Mouse (Mus musculus) spleen, adult 12 weeks (tissue): ENCODE data around the gene Spcs3.
"Not testable (repeated sequence)": the region's sequence is repeated elsewhere in the genome, so short reads cannot be mapped to it uniquely, and the experiment has no call there.

ENCODE experiments used
- DNase-seq: peaks from one replicate; pipeline ENCODE4 v3.0.0; 2022; ENCODE audit warnings: low spot score

Gene Spcs3

DNA sequence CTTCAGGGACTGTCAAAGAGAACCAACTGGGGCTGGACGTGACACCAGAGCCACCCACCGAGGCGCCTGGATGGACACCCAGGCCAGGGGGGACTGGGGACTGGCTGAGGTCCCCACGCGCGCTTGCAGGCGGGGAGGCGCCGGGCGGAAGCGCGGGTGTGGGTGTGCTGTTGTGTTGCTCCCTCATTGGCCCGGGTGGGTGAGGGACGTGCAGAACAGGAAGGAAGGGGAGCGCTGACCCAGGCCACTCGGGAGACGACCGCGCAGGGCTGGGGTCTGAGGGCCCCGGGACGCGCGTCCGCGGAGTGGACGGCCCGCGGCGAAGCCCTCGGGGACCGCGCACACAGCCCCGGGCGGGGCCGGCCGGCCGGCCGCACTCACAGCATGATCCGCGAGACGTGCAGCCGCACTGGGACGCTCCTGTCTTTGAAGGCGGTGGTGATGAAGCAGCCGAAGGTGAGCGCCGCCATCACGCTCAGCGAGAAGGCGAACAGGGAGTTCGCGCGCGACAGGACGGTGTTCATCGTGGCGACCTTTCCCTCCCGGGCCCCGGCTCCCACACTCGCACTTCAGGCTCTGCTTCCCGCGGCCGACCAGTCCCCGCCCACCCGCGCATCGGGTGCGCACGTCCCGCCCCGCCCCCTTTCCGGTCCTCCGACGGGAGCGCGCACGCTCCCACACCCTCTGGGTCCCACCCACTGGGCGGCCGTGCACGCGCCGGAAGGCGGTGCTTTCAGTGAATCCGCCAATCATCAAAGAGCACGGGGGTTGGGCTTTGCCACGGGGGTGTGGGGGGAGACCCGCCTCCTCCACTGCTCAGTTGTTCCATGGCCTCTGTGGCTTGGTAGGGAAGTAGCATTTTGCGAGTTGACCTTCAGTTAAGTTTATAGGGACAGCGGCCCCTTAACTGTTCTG is at the start of gene Spcs3, which contains the start of gene Asb5:
Gene Spcs3 (minus strand): TSS at position 617 of the 915 bp plus-strand sequence.
Gene Asb5 (plus strand): TSS at position 199 of the 915 bp plus-strand sequence.
- DNase-seq = peak; percentile 91

- no peak for DNase-seq
These were observed 41.1 kb upstream of the Spcs3 start for GRCm38 (mm10) chr8:54570618-54571609.

DNA sequence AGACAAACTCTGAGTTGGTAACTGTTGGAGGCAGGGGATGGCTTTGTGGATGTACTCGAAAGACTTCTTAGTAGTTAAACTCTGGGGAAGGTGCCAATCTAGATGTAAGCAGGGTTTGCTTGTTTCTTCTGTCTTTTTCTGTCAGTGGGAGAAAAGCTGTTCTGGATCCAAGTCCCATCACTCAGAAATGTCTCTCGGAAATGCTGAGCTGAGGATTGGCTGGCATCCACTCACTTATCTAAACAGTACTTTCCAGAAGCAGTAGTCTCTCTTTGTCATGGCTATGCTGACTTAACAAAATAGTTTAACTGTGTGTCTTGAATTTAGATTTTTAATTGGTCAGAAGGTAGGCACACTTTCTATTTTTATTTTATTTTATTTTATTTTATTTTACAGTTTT is 37.4 kb upstream of the Spcs3 start:
- no peak for DNase-seq

GRCm38 (mm10) chr8:54565603-54566260 is 35.9 kb upstream of the Spcs3 start:
- DNase-seq = no peak

DNA sequence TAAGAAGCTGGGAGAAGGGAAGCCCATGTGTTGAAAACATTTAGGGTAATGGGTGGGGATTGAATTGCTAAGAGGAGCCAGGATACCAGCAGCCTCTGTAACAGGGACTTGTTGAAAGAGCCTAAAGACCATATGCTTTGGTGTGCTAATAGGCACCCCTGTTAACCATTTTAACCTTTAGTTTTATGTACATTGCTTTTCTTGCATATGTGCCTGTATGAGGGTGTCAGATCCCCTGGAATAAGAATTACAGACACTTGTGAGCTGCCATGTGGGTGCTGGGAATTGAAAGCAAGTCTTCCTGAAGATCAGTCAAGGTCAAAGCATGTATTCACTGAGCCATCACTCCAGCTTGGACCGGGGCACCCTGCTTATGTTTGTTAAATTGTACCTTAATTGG is 35.4 kb upstream of the Spcs3 start:
- DNase-seq = no peak

GRCm38 (mm10) chr8:54562137-54562536 is 32.3 kb upstream of the Spcs3 start:
- DNase-seq = no peak

DNA sequence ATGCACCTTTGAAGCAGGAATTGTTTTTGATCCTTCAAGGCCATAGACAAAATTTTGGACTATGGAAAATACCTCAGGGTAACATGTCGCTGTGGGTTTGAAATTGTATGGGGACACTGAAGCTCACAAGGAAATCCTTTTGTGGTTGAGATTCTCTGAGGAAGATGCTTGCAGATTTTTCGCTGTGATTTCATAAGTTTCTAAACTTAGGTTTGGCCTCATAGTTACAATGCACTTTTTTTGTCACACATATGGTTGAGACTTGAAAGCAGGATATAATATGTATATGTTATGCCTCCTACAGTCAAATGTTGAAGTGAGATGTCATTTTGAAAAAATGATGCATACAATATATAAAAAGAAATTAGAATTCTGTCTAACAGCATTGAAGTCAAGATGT is 25.1 kb upstream of the Spcs3 start:
- DNase-seq = no peak

- no peak for DNase-seq
These were observed 20.3 kb upstream of the Spcs3 start for GRCm38 (mm10) chr8:54550026-54550574.

DNA sequence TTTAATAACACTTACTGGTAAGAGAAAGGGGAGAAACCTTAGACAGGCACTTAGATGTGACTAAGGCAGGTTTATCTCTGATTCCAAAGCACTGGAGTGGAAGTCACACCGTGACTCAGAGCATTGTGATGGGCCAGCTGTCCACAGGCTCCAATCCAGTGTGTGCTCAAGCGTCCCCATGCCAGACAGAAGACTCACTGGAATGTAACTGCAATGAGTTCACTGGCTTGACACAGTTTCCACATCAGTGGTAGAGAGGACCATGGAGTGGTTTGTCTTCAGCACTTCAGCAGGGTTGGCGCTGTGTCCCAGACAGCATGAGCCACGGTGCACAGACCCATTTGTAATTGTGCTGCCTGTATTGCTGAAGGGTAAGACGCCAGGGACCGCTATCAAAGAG is 18.6 kb upstream of the Spcs3 start:
- DNase-seq = no peak

DNA sequence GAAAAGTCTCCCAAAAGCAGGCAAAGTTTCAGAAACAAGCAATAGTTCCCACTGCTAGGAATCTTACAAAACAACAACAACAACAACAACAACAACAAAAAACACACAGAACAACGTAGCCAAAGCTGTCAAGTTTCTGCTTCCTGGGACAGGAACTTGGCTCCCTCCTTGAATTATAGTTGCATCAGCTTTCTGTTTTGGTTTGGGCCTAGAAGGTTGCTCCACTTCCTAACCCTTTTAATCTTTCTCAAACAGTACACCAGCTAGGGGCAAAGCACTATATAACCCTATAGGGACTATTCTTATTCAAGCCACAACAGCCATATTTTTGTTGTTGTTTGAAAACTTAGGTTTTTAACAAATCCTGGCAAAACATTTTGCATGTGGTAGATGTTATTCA is 11.5 kb upstream of the Spcs3 start:
- DNase-seq = no peak

DNA sequence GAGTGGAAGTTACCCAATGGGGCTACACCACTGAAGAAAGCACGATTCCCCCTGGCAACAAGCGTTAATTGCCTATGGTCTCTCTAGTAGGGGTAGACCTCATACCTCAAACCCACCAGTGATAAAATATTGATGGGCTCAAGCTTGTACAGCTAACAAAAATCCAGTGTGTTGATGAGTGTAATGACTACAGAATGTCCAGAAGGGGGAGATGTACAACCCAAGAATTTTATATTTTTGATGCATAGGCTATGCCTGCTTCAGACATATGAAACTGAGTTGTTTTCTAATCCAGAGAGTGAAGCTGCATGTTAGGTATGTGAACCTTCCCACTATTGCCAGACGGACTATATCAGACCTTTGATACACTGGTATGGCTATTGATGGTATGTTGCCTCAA is 7.5 kb upstream of the Spcs3 start:
- no peak for DNase-seq

- DNase-seq = no peak
These were observed 5.4 kb upstream of the Spcs3 start for GRCm38 (mm10) chr8:54535172-54535571.

GRCm38 (mm10) chr8:54528571-54528970 is 1.2 kb downstream of the Spcs3 start:
- DNase-seq = no peak

DNA sequence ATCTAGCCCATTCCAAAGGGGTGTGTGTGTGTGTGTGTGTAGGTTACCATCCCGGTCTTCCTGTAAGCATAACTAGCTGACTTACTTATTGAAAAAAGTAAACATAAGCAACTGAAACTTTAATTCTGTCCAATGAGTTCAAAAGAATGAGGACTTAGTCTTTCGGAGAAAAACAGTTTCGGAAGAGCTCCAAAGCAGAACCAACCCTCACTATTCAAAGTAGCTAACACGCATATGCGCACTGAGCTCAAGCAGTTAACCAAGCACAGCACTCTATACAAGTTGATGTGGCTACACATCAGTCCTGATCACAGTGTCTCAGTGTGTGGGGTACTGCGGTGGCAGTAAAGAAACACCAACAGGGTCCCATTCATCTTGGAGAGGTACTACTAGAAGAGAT is 3.1 kb downstream of the Spcs3 start:
- DNase-seq = no peak

GRCm38 (mm10) chr8:54525606-54526005 is 4.2 kb downstream of the Spcs3 start:
- DNase-seq = no peak

DNA sequence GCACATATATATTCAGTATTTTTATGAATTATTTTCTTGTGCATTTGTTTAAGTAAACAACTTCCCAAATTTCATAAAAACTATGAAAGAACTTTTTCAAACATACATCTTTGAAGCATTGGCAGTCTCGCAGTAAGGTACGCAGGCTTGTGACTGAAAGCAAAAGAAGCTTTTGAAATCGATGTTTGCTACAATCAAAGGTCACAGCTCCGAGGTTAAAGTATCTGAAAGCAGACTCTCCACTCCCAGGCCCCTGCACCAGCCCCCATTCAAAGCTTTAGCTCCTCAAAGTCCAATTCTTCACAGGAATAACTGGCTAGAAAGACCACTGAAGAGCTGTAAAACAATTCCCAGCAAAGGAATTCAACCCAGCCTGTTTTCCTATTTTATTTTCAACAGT is 9.3 kb downstream of the Spcs3 start:
- no peak for DNase-seq

- no peak for DNase-seq
These were observed 10.9 kb downstream of the Spcs3 start for GRCm38 (mm10) chr8:54518756-54519460.

DNA sequence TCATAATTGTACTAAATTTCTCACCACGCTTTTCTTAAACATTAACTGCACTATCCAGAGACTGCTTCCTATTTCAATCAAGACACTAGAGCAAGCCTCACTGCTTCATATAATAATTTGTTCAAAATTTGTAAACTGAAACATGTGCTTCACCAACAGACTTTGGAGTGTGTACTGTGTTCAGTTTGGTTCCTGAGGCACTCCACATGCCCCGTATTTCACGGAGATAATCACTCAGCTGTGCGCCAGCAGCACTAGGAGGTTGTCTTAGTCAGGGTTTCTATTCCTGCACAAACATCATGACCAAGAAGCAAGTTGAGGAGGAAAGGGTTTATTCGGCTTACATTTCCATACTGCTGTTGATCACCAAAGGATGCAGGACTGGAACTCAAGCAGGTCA is 17.6 kb downstream of the Spcs3 start:
- DNase-seq = not testable (repeated sequence)

DNA sequence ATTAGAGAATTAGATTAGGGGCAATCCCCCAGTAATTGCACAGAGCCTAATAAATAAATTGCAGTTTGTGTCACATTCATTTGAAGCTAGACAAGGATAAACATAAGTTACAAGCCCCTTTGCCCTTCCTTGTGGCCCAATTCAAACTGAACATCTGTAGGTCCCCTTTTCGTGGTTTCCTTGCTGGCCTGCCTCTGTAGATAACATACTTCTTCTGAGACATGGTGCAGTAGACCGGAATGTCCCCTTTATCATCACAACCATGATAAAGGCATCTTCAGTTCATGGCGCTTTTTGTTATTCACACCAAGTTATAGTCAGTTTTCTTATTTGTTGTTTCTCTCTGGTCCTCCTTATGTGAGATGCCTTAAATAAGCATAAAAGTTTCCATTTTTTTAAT is 18.0 kb downstream of the Spcs3 start:
- DNase-seq = no peak

DNA sequence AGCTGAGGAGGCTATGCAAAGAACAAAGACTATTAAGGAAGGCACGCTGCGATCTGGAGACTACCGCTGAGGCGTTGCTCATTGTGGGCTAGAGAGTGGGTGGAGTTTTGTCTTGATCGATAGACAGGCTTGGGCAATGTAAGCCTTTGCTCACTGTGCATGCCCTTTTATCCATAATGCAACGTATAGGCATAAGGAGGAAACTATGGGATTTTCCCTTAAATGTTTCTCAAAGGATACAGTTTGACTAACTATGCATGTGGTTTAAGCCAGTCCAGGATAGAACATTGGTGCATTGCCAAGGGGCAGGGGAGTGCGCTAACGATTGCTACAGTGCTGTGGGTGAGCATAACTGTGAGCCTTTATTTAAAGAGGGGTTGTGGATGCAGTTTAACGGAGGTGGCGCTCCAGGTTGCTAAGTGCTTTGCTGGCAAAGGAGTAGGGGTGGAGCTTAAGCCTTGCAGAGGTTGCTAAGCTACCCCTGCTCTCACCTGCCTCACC is 20.5 kb downstream of the Spcs3 start:
- DNase-seq = no peak

GRCm38 (mm10) chr8:54508814-54509213 is 21.0 kb downstream of the Spcs3 start:
- no peak for DNase-seq
